Mouse (Mus musculus) limb, embryonic 10.5 days (tissue): ENCODE results near the gene Ino80d. TPM values are rescaled to one million over a fixed set of nuclear protein-coding genes. Genes with fewer than 3 reads are reported as not detected.

Experiments
- DNase-seq: peaks from one replicate; pipeline ENCODE4 v3.0.0-alpha.2; 2017; ENCODE audit warnings: low spot score
- H3K27ac ChIP-seq: fragments of 300-500 bp; sonication (generic); 2 replicates; pipeline ENCODE4 v1.5.1; 2016; ENCODE audit warnings: mild to moderate bottlenecking
- H3K27me3 ChIP-seq: fragments of 300-500 bp; sonication (generic); 2 replicates; pipeline ENCODE4 v1.6.1; 2016; ENCODE audit warnings: low read depth, mild to moderate bottlenecking; ENCODE audit not compliant: poor library complexity, severe bottlenecking
- H3K36me3 ChIP-seq: fragments of 300-500 bp; sonication (generic); 2 replicates; pipeline ENCODE4 v1.6.1; 2016; ENCODE audit warnings: mild to moderate bottlenecking, moderate library complexity
- H3K4me1 ChIP-seq: fragments of 300-500 bp; sonication (generic); 2 replicates; pipeline ENCODE4 v1.6.1; 2016
- H3K4me3 ChIP-seq: fragments of 300-500 bp; sonication (generic); 2 replicates; pipeline ENCODE4 v1.5.1; 2016; ENCODE audit warnings: mild to moderate bottlenecking, moderate library complexity
- H3K9me3 ChIP-seq: fragments of 300-500 bp; sonication (generic); replicated peaks from 2 replicates; pipeline ENCODE4 v1.6.1; 2016; ENCODE audit warnings: mild to moderate bottlenecking
- WGBS: fragments of 180-500 bp; shearing (Covaris S2); methylation state at CpG from one replicate; pipeline ENCODE4 v1.1.7; 2016; 5-methylcytosine and 5-hydroxymethylcytosine counted together
- microRNA-seq: library from miRNA; unstranded; fragments of <30 nt; microRNA quantifications from one replicate; pipeline ENCODE4, GENCODE M21; 2017
- polyA plus RNA-seq: library from polyadenylated mRNA; unstranded; fragments of >200 nt; fragmentation: Nextera tagmentation; extraction: Ambion mirVana; gene quantifications from 2 replicates; pipeline ENCODE4 v1.2.1, GENCODE M21; 2016

The Ino80d gene
- polyA plus RNA-seq, 1 experiment from 2014 or later, result 11.2 TPM

GRCm38 (mm10) chr1:62914495-62914894, 200.0 kb downstream of the Ino80d start:
- Histone ChIP-seq H3K4me1 (peaks cover 12% of the 10 kb centered on the region), H3K27me3 (no peaks in the 10 kb centered on the region), H3K27ac (no peak overlapping the region), H3K9me3 (no peaks in the 10 kb centered on the region), H3K36me3 (no peaks in the 10 kb centered on the region), H3K4me3 (no peak overlapping the region)
- DNase-seq, result peak; percentile 3
- WGBS, result 85% methylated on average over 6 of the region's 6 CpGs

GRCm38 (mm10) chr1:62911426-62911825, 203.0 kb downstream of the Ino80d start:
- no peak overlapping the region for H3K4me3 ChIP-seq
- no peaks in the 10 kb centered on the region for H3K9me3 ChIP-seq
- H3K27me3 ChIP-seq, result no peaks in the 10 kb centered on the region
- peaks cover 37% of the 10 kb centered on the region for H3K4me1 ChIP-seq
- peak; percentile 18 for DNase-seq
- H3K36me3 ChIP-seq, result no peaks in the 10 kb centered on the region
- 80% methylated on average over 7 of the region's 7 CpGs for WGBS
- no peak overlapping the region for H3K27ac ChIP-seq

- 77% methylated on average over 5 of the region's 5 CpGs for WGBS
- peak; percentile 17 for DNase-seq
- H3K9me3 ChIP-seq, result no peaks in the 10 kb centered on the region
- H3K27ac ChIP-seq, result no peak overlapping the region
- no peaks in the 10 kb centered on the region for H3K36me3 ChIP-seq
- H3K4me1 ChIP-seq, result peaks cover 54% of the 10 kb centered on the region
- no peak overlapping the region for H3K4me3 ChIP-seq
- H3K27me3 ChIP-seq, result no peaks in the 10 kb centered on the region
Measured at GRCm38 (mm10) chr1:62909126-62909525, 205.3 kb downstream of the Ino80d start.

DNA sequence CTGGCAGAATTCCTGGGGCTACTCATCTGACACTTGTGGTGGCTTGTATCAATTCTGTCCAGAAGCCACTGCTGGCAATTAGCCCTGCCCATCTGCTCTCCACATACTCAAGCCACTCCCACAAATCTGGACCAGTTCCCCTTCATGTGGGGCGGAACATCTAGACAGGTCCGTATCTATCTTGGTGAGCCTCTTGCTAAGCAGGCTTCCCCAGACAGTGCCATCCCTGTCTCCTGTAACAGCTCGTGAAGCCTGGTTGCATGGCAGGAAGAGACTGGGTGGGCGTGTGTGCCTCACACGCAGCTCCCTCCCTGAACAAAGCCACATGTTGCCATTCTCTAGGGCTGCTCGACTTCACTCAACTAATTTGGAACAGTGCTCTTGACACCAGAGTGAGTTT, 206.0 kb downstream of the Ino80d start:
- Histone ChIP-seq H3K4me1 (peaks cover 54% of the 10 kb centered on the region), H3K36me3 (no peaks in the 10 kb centered on the region), H3K4me3 (no peak overlapping the region), H3K27ac (0 out of 2 replicates have a peak overlapping the region, but pooled peaks have one; percentile 11), H3K9me3 (no peaks in the 10 kb centered on the region), H3K27me3 (no peaks in the 10 kb centered on the region)
- WGBS, result 35% methylated on average over 6 of the region's 6 CpGs
- DNase-seq, result peak; percentile 40

Small RNAs within 50 kb of the gene (microRNA-seq; reads per million reads assigned to microRNA genes)
- gene Gm24557 (not detected), gene Gm44468 (not detected)

Other genes with a start within 250 kb of the Ino80d start
- 676 and 742 TPM in 2 replicates for gene Eef1b2, start 62.2 kb upstream of the Ino80d start, polyA plus RNA-seq
- 151 and 163 TPM in 2 replicates for gene Ndufs1, start 62.2 kb upstream of the Ino80d start, polyA plus RNA-seq
- gene Gpr1, start 99.9 kb upstream of the Ino80d start, polyA plus RNA-seq, result 0.08 and 0.15 TPM in 2 replicates
- 10.9 and 12.8 TPM in 2 replicates for gene Zdbf2, start 158.6 kb upstream of the Ino80d start, polyA plus RNA-seq